Mouse (Mus musculus): ENCODE results near the gene Hoxa6.

DNA sequence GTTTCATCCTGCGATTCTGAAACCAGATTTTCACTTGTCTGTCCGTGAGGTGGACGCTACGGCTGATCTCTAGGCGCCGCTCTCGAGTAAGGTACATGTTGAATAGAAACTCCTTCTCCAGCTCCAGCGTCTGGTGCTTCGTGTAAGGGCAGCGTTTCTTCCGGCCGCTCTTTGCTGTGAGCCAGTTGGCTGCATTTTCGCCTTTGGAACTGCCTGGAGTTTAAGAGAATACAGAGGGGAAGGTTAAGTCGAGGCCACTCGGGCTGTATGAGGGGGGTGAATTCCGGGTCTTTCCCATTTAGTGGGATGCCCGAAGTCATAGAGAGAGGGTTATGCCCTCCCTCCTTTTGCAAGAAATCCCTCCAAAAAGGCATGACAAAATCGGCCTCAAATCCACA, 24.0 kb upstream of the Hoxa6 start:
- TF ChIP-seq CTCF (IDR thresholded peaks at IDR 0.05; ENCODE audit: insufficient read depth, low read length) (no peak), POLR2A (IDR thresholded peaks at IDR 0.05; ENCODE audit: borderline replicate concordance, extremely low read depth, low read depth, low read length) (no peak)

All from lung, adult 2 months (tissue).